Mouse (Mus musculus) embryonic facial prominence, embryonic 14.5 days (tissue): ENCODE results near the gene Stard8. TPM values are rescaled to one million over a fixed set of nuclear protein-coding genes. Genes with fewer than 3 reads are reported as not detected.
"Not testable (repeated sequence)": the region's sequence is repeated elsewhere in the genome, so short reads cannot be mapped to it uniquely, and the experiment has no call there.

Experiments
- ATAC-seq: fragments of 200-750 bp; cut with Nextera tagmentation; 2 replicates; pipeline ENCODE4 v1.8.0; 2017; ENCODE audit warnings: low read depth, moderate number of reproducible peaks, moderate TSS enrichment
- DNase-seq: peaks from one replicate; pipeline ENCODE4 v3.0.0-alpha.2; 2015; ENCODE audit warnings: low spot score
- H3K27ac ChIP-seq: fragments of 300-500 bp; sonication (generic); replicated peaks from 2 replicates; pipeline ENCODE4 v1.5.1; 2014; ENCODE audit warnings: low read depth, mild to moderate bottlenecking, low read length, moderate library complexity
- H3K27me3 ChIP-seq: fragments of 300-500 bp; sonication (generic); replicated peaks from 2 replicates; pipeline ENCODE4 v1.6.1; 2014; ENCODE audit warnings: low read length; ENCODE audit not compliant: control insufficient read depth, insufficient read depth
- H3K36me3 ChIP-seq: fragments of 300-500 bp; sonication (generic); 2 replicates; pipeline ENCODE4 v1.6.1; 2014; ENCODE audit warnings: low read length, mixed read lengths; ENCODE audit not compliant: control insufficient read depth, insufficient read depth
- H3K4me1 ChIP-seq: fragments of 300-500 bp; sonication (generic); 2 replicates; pipeline ENCODE4 v1.6.1; 2014; ENCODE audit warnings: antibody characterized with exemption, low read length; ENCODE audit not compliant: control insufficient read depth, insufficient read depth
- H3K4me2 ChIP-seq: fragments of 300-500 bp; sonication (generic); 2 replicates; pipeline ENCODE4 v1.6.1; 2014; ENCODE audit warnings: low read depth, mild to moderate bottlenecking, low read length, moderate library complexity, mixed read lengths
- H3K4me3 ChIP-seq: fragments of 300-500 bp; sonication (generic); 2 replicates; pipeline ENCODE4 v1.5.1; 2014; ENCODE audit warnings: low read depth, mild to moderate bottlenecking, low read length
- H3K9ac ChIP-seq: fragments of 300-500 bp; sonication (generic); 2 replicates; pipeline ENCODE4 v1.6.1; 2014; ENCODE audit warnings: low read depth, mild to moderate bottlenecking, low read length, moderate library complexity, mixed read lengths
- H3K9me3 ChIP-seq: fragments of 300-500 bp; sonication (generic); 2 replicates; pipeline ENCODE4 v1.6.1; 2016; ENCODE audit warnings: low read length; ENCODE audit not compliant: control insufficient read depth
- WGBS: fragments of 180-500 bp; shearing (Covaris S2); extraction: QIAGEN DNeasy Blood & Tissue Kit; methylation state at CpG from one replicate; pipeline ENCODE4 v1.1.7; 2014; 5-methylcytosine and 5-hydroxymethylcytosine counted together
- polyA plus RNA-seq: library from polyadenylated mRNA; unstranded; fragments of >200 nt; fragmentation: Nextera tagmentation; extraction: Ambion mirVana; gene quantifications from 2 replicates; pipeline ENCODE4 v1.2.1, GENCODE M21; 2014

The Stard8 gene
- polyA plus RNA-seq: 8.9 and 10.6 TPM in 2 replicates

DNA sequence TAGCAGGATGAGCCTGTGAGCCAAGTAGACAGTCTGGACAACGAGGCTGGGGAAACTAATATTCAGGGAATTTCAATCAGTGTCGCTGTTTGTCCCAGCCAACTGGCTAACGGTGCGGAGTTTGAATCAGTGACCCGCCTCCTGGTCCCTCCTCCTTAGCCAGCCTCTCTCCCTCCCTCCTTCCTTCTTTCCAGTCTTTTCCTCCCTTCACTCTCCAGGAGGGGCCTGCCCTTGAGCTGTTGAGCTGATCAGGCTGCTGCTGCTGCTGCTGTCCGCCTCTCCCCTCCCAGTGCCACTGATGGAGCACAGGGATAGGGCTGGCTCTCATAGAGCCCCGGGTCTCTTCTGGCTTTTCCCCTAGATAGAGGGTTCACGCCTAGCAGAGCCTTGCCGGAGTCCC lies at the start of gene Stard8:
Gene Stard8, plus strand, starts transcription at position 203 of the 400 bp plus-strand sequence.
- H3K27me3 ChIP-seq: peaks cover 4% of the 10 kb centered on the region; the same call in 1 of the 2 replicates
- H3K4me1 ChIP-seq: no peaks in the 10 kb centered on the region
- H3K9ac ChIP-seq: peak within 1 kb of the TSS; percentile 19; the same call in 1 of the 2 replicates
- no peaks in the 10 kb centered on the region for H3K36me3 ChIP-seq
- peak within 1 kb of the TSS; percentile 33 for H3K4me2 ChIP-seq
- WGBS: 47% methylated on average over 8 of the region's 9 CpGs
- peak; percentile 55; the same call in 1 of the 2 replicates for ATAC-seq
- peak within 1 kb of the TSS; percentile 13; the same call in 1 of the 2 replicates for H3K4me3 ChIP-seq
- H3K9me3 ChIP-seq: no peaks in the 10 kb centered on the region
- no peak within 1 kb of the TSS for H3K27ac ChIP-seq
- DNase-seq: peak; percentile 6

DNA sequence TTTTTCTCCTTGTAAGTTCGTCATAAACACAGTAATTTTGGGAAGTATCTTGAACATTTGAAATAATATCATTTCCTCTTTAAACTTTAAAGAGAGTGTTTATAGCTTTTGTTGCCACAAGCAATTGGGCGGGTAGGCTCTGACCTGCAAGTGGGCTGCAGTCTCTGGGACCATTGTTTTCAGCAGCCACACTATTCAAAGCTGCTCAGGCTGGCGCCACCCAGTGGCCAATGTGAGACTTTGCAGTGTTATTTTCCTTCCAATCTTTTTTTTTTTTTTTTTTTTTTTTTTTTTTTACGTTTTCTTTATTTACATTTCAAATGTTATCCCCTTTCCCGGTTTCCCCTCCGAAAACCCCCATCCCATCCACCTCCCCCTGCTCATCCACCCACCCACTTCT lies 49.1 kb upstream of the Stard8 start:
- 24% methylated on average over 6 of the region's 6 CpGs for WGBS
- Histone ChIP-seq H3K9me3 (no peaks in the 10 kb centered on the region), H3K4me2 (no peak overlapping the region), H3K36me3 (no peaks in the 10 kb centered on the region), H3K4me3 (no peak overlapping the region), H3K27me3 (no peaks in the 10 kb centered on the region), H3K9ac (no peak overlapping the region), H3K4me1 (no peaks in the 10 kb centered on the region), H3K27ac (no peak overlapping the region)
- ATAC-seq (no peak), DNase-seq (peak; percentile 24)

DNA sequence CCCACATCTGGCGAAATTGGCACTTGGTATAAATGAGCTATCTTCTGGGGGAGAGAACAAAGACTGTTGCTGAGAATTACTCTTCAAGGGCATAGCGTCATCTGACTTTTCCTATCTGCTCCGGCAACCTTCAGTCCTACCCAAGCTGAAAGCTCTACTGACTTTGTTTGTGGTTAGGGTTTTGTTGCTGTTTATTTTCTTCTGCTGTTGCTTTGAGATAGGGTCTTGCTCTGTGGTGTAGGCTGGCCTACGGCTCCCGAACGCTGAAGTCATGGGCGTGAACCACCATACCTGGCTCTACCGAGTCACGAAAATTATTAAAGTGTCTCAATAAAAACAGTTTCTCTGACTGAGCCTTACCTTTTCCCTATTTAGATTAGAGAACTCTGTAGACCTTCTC lies 44.8 kb upstream of the Stard8 start:
- H3K9me3 ChIP-seq: no peaks in the 10 kb centered on the region
- H3K4me3 ChIP-seq: no peak overlapping the region
- WGBS: 87% methylated on average over 9 of the region's 9 CpGs
- no peaks in the 10 kb centered on the region for H3K27me3 ChIP-seq
- H3K36me3 ChIP-seq: no peaks in the 10 kb centered on the region
- ATAC-seq (no peak), DNase-seq (no peak)
- no peak overlapping the region for H3K4me2 ChIP-seq
- H3K27ac ChIP-seq: no peak overlapping the region
- H3K4me1 ChIP-seq: no peaks in the 10 kb centered on the region
- no peak overlapping the region for H3K9ac ChIP-seq

DNA sequence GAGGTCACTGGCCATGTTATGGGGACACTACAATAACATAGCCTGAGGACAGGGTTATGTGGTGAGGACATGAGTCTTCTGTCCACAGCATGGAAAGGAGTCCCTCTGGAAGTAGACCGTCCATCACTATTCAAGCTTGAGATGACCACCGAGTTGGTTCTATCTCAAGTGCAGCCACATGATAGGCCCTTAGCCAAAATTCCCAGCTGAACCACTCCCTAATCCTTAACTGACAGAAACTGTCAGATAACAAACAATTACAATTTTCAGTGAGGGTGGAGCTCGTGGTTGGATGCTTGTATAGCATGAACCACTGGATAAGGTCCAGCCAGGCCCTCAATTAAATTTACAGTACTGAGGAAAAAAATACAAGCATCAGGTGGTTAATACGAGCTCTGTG lies 44.0 kb upstream of the Stard8 start:
- Histone ChIP-seq H3K9me3 (no peaks in the 10 kb centered on the region), H3K27me3 (no peaks in the 10 kb centered on the region), H3K9ac (no peak overlapping the region), H3K4me3 (no peak overlapping the region), H3K27ac (no peak overlapping the region), H3K4me1 (no peaks in the 10 kb centered on the region), H3K36me3 (no peaks in the 10 kb centered on the region), H3K4me2 (no peak overlapping the region)
- DNase-seq (no peak), ATAC-seq (no peak)
- 78% methylated on average over 4 of the region's 4 CpGs for WGBS

DNA sequence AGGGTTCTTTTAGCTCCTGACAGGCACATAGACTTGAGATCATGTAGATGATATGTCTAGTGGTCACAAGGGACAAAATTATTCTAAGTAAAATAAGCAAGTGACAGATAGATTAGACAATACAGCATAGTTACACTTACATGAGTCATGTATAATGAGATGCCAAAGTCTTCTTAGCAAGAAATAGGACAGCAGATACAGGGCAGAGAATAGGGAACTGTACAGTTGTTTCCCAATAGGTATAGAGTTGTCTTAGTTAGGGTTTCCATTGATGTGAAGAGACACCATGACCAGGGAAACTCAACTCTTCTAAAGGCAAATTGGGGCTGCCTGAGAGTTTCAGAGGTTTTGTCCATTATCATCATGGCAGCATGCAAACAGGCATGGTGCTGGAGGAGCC lies 39.3 kb upstream of the Stard8 start:
- DNase-seq (no peak), ATAC-seq (no peak)
- Histone ChIP-seq H3K4me3 (no peak overlapping the region), H3K27ac (no peak overlapping the region), H3K9ac (no peak overlapping the region), H3K36me3 (no peaks in the 10 kb centered on the region), H3K27me3 (no peaks in the 10 kb centered on the region), H3K9me3 (no peaks in the 10 kb centered on the region), H3K4me2 (no peak overlapping the region), H3K4me1 (no peaks in the 10 kb centered on the region)

DNA sequence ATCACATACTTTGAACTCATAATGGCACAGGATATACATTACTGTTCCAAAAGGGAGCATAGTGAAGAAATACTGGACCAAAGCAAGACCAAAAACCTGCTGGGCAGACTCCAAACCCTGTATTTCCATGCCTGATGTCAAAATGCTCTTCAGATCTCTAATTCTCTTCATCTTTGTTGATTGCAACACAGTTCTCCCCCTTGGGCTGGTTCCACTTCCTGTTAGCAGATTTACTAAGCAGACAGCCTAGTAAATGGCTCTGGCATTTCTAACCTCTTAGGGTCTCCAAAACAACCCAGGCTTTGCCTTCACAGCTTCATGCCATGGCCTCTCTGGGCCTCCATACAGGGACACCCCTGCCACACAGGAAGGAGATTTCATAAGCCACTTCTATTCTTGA lies 38.5 kb upstream of the Stard8 start:
- Histone ChIP-seq H3K27ac (no peak overlapping the region), H3K4me1 (no peaks in the 10 kb centered on the region), H3K36me3 (no peaks in the 10 kb centered on the region), H3K9ac (no peak overlapping the region), H3K9me3 (no peaks in the 10 kb centered on the region), H3K4me3 (no peak overlapping the region), H3K27me3 (no peaks in the 10 kb centered on the region), H3K4me2 (no peak overlapping the region)
- ATAC-seq (no peak), DNase-seq (no peak)

DNA sequence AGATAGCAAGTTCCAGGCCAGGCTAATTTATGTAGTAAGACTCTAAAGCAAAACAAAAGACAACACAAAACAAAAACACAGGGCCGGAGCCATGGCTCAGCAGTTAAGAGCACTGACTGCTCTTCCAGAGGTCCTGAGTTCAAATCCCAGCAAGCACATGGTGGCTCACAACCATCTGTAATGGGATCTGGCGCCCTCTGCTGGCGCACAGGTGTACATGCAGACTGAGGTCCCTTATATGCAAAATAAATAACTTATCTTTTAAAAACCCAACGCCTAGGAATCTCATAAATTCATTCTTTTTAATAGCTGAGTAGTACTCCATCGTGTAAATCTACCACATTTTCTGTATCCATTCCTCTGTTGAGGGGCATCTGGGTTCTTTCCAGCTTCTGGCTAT lies 16.4 kb upstream of the Stard8 start:
- not testable (repeated sequence) for H3K27me3 ChIP-seq, H3K4me2 ChIP-seq, ATAC-seq, H3K4me3 ChIP-seq, H3K4me1 ChIP-seq, H3K27ac ChIP-seq, H3K36me3 ChIP-seq, H3K9ac ChIP-seq, H3K9me3 ChIP-seq, DNase-seq
- WGBS: 50% methylated on average over 5 of the region's 5 CpGs

DNA sequence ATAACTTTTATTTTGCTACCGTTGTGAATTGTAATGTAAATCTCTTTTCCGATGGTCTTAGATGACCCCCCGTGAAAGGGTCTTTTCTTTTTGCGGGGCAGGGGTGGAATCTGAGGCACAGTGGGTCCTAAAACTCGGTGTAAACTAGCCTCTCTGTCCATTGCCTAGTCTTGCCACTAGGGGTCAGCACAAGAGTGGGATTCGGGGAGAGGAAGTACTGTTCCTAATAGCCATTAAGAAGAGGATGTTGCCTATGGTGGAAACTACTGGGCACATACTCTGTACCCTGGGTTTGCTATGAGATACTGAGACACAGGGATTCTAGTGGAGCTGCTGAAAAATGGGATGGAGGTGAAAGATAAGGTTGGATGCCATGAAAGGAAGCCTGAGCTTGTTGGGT lies 13.5 kb upstream of the Stard8 start:
- no peak; the same call in 1 of the 2 replicates for ATAC-seq
- H3K4me2 ChIP-seq: no peak overlapping the region
- H3K4me3 ChIP-seq: no peak overlapping the region
- no peaks in the 10 kb centered on the region for H3K36me3 ChIP-seq
- H3K9ac ChIP-seq: no peak overlapping the region
- H3K27ac ChIP-seq: no peak overlapping the region
- H3K9me3 ChIP-seq: no peaks in the 10 kb centered on the region
- no peaks in the 10 kb centered on the region; the same call in 1 of the 2 replicates for H3K27me3 ChIP-seq
- WGBS: 33% methylated on average over 6 of the region's 6 CpGs
- peak; percentile 16 for DNase-seq
- no peaks in the 10 kb centered on the region for H3K4me1 ChIP-seq

DNA sequence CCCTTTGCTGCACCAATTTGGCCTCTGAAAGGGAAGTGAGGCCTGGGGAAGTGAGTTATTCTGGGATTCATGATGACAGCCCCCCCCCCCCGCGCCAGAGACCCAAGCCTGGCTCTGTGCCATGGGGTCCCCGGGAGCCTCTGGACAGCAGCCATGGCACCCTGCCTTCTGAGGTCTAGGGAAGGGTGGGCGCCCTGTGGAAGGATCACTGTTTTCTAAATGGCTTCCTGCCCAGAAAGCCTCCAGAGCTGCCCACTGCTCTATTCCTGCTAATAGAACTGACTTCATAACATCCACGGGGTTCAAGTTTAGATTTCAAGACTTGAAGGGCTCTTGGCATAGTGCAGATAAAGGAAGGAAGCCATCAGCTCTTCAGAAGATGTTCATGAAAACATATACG lies 983 bp upstream of the Stard8 start:
- no peaks in the 10 kb centered on the region for H3K36me3 ChIP-seq
- H3K4me2 ChIP-seq: no peak overlapping the region
- H3K27ac ChIP-seq: no peak overlapping the region
- H3K9ac ChIP-seq: no peak overlapping the region
- H3K27me3 ChIP-seq: peaks cover 4% of the 10 kb centered on the region; the same call in 1 of the 2 replicates
- no peaks in the 10 kb centered on the region for H3K9me3 ChIP-seq
- WGBS: 66% methylated on average over 6 of the region's 6 CpGs
- ATAC-seq (no peak), DNase-seq (no peak)
- H3K4me3 ChIP-seq: no peak overlapping the region
- no peaks in the 10 kb centered on the region for H3K4me1 ChIP-seq
